Mouse (Mus musculus): ENCODE results near the gene Dlg2. TPM values are rescaled to one million over a fixed set of nuclear protein-coding genes. Genes with fewer than 3 reads are reported as not detected.

Gene Dlg2
- total and polyA plus RNA-seq, 3 experiments = 0.72 to 1.9 (median 1.7) TPM

- TF ChIP-seq POLR2A (IDR thresholded peaks at IDR 0.05; ENCODE audit: insufficient read depth, low read depth, low read length) (no peak), EP300 (IDR thresholded peaks at IDR 0.05; ENCODE audit: insufficient read depth, low read depth, low read length) (no peak), CTCF (IDR thresholded peaks at IDR 0.05) (no peak)
- no peak overlapping the region for H3K27ac ChIP-seq
- H3K79me2 ChIP-seq (replicated peaks; ENCODE audit: control insufficient read depth, insufficient read depth, low read length) = no peaks in the 10 kb centered on the region
- no peaks in the 10 kb centered on the region for H3K36me3 ChIP-seq (ENCODE audit: control insufficient read depth, insufficient read depth, low read length)
- no peaks in the 10 kb centered on the region for H3K27me3 ChIP-seq (ENCODE audit: control insufficient read depth, insufficient read depth, low read length)
- DNase-seq = no peak
- intact Hi-C loops (cut with DNase I) = no loop called here
- no peaks in the 10 kb centered on the region for H3K4me1 ChIP-seq (ENCODE audit: control insufficient read depth, insufficient read depth, low read length)
- 77% methylated on average over 8 of the region's 8 CpGs for WGBS
- no peak overlapping the region for H3K9ac ChIP-seq (ENCODE audit: low read depth, low read length)
- no peak overlapping the region for H3K4me3 ChIP-seq
Measured at GRCm38 (mm10) chr7:92439503-92440487, 1963.3 kb downstream of the Dlg2 start.

GRCm38 (mm10) chr7:92441611-92442010, 1965.1 kb downstream of the Dlg2 start:
- intact Hi-C loops (cut with DNase I) = no loop called here

DNA sequence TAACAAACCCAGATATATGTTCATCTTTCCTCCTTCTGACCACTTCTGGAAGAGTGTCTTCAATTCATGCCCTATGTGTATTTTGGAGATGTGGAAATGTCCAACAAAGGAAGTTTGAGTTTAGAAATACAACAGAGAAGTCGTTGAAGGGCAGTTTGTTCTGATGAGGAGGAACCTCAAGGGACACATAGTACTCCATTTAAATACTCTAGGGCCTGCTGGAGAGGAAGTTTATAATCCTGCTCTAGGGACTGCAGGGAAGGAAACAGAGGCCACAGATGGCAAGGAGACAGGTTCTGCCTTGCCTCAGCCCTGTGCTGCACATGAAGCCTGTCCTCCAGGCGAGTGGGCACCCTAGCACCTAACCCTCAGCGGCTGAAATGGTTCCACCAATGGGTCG, 1965.6 kb downstream of the Dlg2 start:
- Histone ChIP-seq H3K4me3 (no peak overlapping the region), H3K4me1 (ENCODE audit: control insufficient read depth, insufficient read depth, low read length) (no peaks in the 10 kb centered on the region), H3K9ac (ENCODE audit: low read depth, low read length) (no peak overlapping the region), H3K79me2 (replicated peaks; ENCODE audit: control insufficient read depth, insufficient read depth, low read length) (no peaks in the 10 kb centered on the region), H3K27me3 (ENCODE audit: control insufficient read depth, insufficient read depth, low read length) (no peaks in the 10 kb centered on the region), H3K27ac (no peak overlapping the region), H3K36me3 (ENCODE audit: control insufficient read depth, insufficient read depth, low read length) (no peaks in the 10 kb centered on the region)
- intact Hi-C loops (cut with DNase I) = no loop called here
- WGBS = 67% methylated on average over 4 of the region's 4 CpGs
- TF ChIP-seq POLR2A (IDR thresholded peaks at IDR 0.05; ENCODE audit: insufficient read depth, low read depth, low read length) (no peak), CTCF (IDR thresholded peaks at IDR 0.05) (no peak), EP300 (IDR thresholded peaks at IDR 0.05; ENCODE audit: insufficient read depth, low read depth, low read length) (no peak)
- DNase-seq = no peak

More at GRCm38 (mm10) chr7:92441611-92442010, 1965.1 kb downstream of the Dlg2 start:
- no peak overlapping the region for H3K9ac ChIP-seq (ENCODE audit: low read depth, low read length)
- H3K79me2 ChIP-seq (replicated peaks; ENCODE audit: control insufficient read depth, insufficient read depth, low read length) = no peaks in the 10 kb centered on the region
- H3K4me3 ChIP-seq = no peak overlapping the region
- H3K36me3 ChIP-seq (ENCODE audit: control insufficient read depth, insufficient read depth, low read length) = no peaks in the 10 kb centered on the region
- no peak overlapping the region for H3K27ac ChIP-seq
- no peaks in the 10 kb centered on the region for H3K27me3 ChIP-seq (ENCODE audit: control insufficient read depth, insufficient read depth, low read length)
- TF ChIP-seq CTCF (IDR thresholded peaks at IDR 0.05) = no peak
- no peak for TF ChIP-seq POLR2A (IDR thresholded peaks at IDR 0.05; ENCODE audit: insufficient read depth, low read depth, low read length)
- TF ChIP-seq EP300 (IDR thresholded peaks at IDR 0.05; ENCODE audit: insufficient read depth, low read depth, low read length) = no peak
- H3K4me1 ChIP-seq (ENCODE audit: control insufficient read depth, insufficient read depth, low read length) = no peaks in the 10 kb centered on the region
- DNase-seq = no peak

GRCm38 (mm10) chr7:92447938-92448337, 1971.5 kb downstream of the Dlg2 start:
- H3K79me2 ChIP-seq (replicated peaks; ENCODE audit: control insufficient read depth, insufficient read depth, low read length) = no peaks in the 10 kb centered on the region
- intact Hi-C loops (cut with DNase I) = no loop called here
- no peaks in the 10 kb centered on the region for H3K36me3 ChIP-seq (ENCODE audit: control insufficient read depth, insufficient read depth, low read length)
- no peak for DNase-seq
- WGBS = 59% methylated on average over 6 of the region's 6 CpGs
- TF ChIP-seq CTCF (IDR thresholded peaks at IDR 0.05) (no peak), EP300 (IDR thresholded peaks at IDR 0.05; ENCODE audit: insufficient read depth, low read depth, low read length) (no peak), POLR2A (IDR thresholded peaks at IDR 0.05; ENCODE audit: insufficient read depth, low read depth, low read length) (no peak)
- no peak overlapping the region for H3K27ac ChIP-seq
- no peaks in the 10 kb centered on the region for H3K4me1 ChIP-seq (ENCODE audit: control insufficient read depth, insufficient read depth, low read length)
- H3K9ac ChIP-seq (ENCODE audit: low read depth, low read length) = no peak overlapping the region
- H3K4me3 ChIP-seq = no peak overlapping the region
- no peaks in the 10 kb centered on the region for H3K27me3 ChIP-seq (ENCODE audit: control insufficient read depth, insufficient read depth, low read length)

DNA sequence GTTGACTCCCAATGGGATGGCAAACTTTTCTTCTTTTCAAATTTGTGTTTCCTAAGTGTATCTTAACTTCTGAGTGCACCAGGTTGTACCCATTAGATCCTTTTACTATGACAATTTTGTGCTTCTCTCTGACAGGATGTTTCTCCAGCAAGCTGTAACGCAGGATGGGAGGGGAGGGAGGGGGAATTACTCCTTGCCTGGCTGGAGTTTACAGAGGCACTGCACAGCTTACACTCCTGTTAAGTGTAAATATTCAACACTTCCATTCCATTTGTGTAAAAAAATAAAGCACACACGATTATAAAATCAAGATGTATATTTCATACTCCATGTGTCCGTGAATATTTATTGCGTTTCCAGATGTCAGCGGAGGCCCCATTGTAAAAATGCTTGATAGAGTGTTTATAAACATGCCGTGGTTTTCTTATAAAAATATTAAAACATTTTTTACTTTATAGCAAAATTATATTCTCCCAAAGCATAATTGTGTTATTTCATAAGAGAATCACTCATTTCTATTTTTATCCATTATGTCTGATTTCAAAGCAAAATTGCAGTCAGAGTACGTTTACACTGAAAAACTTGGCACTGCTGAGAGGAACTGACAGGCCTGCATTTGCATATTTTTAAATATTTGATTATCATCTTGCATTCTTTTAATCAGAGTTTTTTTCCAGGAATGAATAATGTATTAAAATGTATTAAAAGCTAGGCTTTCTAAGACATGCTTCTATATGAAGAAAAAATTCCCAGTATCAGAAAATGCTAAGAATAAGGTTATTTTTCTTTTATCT, 1972.5 kb downstream of the Dlg2 start:
- Histone ChIP-seq H3K27ac (no peak overlapping the region), H3K79me2 (replicated peaks; ENCODE audit: control insufficient read depth, insufficient read depth, low read length) (no peaks in the 10 kb centered on the region), H3K4me1 (ENCODE audit: control insufficient read depth, insufficient read depth, low read length) (no peaks in the 10 kb centered on the region), H3K4me3 (no peak overlapping the region), H3K9ac (ENCODE audit: low read depth, low read length) (no peak overlapping the region), H3K27me3 (ENCODE audit: control insufficient read depth, insufficient read depth, low read length) (no peaks in the 10 kb centered on the region), H3K36me3 (ENCODE audit: control insufficient read depth, insufficient read depth, low read length) (no peaks in the 10 kb centered on the region)
- WGBS = 69% methylated on average over 7 of the region's 7 CpGs
- TF ChIP-seq POLR2A (IDR thresholded peaks at IDR 0.05; ENCODE audit: insufficient read depth, low read depth, low read length) (no peak), CTCF (IDR thresholded peaks at IDR 0.05) (no peak), EP300 (IDR thresholded peaks at IDR 0.05; ENCODE audit: insufficient read depth, low read depth, low read length) (no peak)
- DNase-seq = no peak
- intact Hi-C loops (cut with DNase I) = no loop called here
